Mouse (Mus musculus): Measurements from ENCODE around the gene Atp5j2. TPM values are rescaled to one million over a fixed set of nuclear protein-coding genes. Genes with fewer than 3 reads are reported as not detected.
"Not testable (repeated sequence)": the region's sequence is repeated elsewhere in the genome, so short reads cannot be mapped to it uniquely, and the experiment has no call there.

Atp5j2 gene
- polyA plus RNA-seq, 2 experiments: 284 to 568 TPM

GRCm38 (mm10) chr5:145217746-145218145, 25.9 kb upstream of the Atp5j2 start:
- 89% methylated on average over 6 of the region's 6 CpGs for WGBS
- Histone ChIP-seq H3K9me3 (ENCODE audit: control insufficient read depth, low read length) (no peaks in the 10 kb centered on the region), H3K36me3 (ENCODE audit: control insufficient read depth, insufficient read depth, low read length) (peaks cover 58% of the 10 kb centered on the region), H3K9ac (ENCODE audit: low read depth, low read length, severe bottlenecking) (no peak overlapping the region), H3K4me3 (replicated peaks; ENCODE audit: low read length) (no peak overlapping the region), H3K27ac (replicated peaks; ENCODE audit: low read depth, low read length) (no peak overlapping the region), H3K4me1 (ENCODE audit: control insufficient read depth, insufficient read depth, low read length) (no peaks in the 10 kb centered on the region), H3K4me2 (replicated peaks; ENCODE audit: low read depth, low read length, severe bottlenecking) (no peak overlapping the region), H3K27me3 (ENCODE audit: control insufficient read depth, insufficient read depth, low read length) (no peaks in the 10 kb centered on the region)
- ATAC-seq (ENCODE audit: low FRiP score, low read depth): no peak
- no peak for DNase-seq (ENCODE audit: low spot score)
- no peak for TF ChIP-seq POLR2A (IDR thresholded peaks at IDR 0.05; ENCODE audit: borderline replicate concordance, extremely low read depth, insufficient read depth, insufficient read length)

- no peak for DNase-seq (ENCODE audit: low spot score)
- no peak overlapping the region for H3K27ac ChIP-seq (replicated peaks; ENCODE audit: low read depth, low read length)
- peaks cover 66% of the 10 kb centered on the region for H3K36me3 ChIP-seq (ENCODE audit: control insufficient read depth, insufficient read depth, low read length)
- no peak overlapping the region for H3K9ac ChIP-seq (ENCODE audit: low read depth, low read length, severe bottlenecking)
- H3K4me2 ChIP-seq (replicated peaks; ENCODE audit: low read depth, low read length, severe bottlenecking): no peak overlapping the region
- H3K4me3 ChIP-seq (replicated peaks; ENCODE audit: low read length): no peak overlapping the region
- no peak for ATAC-seq (ENCODE audit: low FRiP score, low read depth)
- no peaks in the 10 kb centered on the region for H3K27me3 ChIP-seq (ENCODE audit: control insufficient read depth, insufficient read depth, low read length)
- no peak for TF ChIP-seq POLR2A (IDR thresholded peaks at IDR 0.05; ENCODE audit: borderline replicate concordance, extremely low read depth, insufficient read depth, insufficient read length)
- WGBS: 69% methylated on average over 4 of the region's 4 CpGs
- H3K4me1 ChIP-seq (ENCODE audit: control insufficient read depth, insufficient read depth, low read length): no peaks in the 10 kb centered on the region
- H3K9me3 ChIP-seq (ENCODE audit: control insufficient read depth, low read length): no peaks in the 10 kb centered on the region
Measured at GRCm38 (mm10) chr5:145214679-145215078, 22.8 kb upstream of the Atp5j2 start.

- ATAC-seq (ENCODE audit: low FRiP score, low read depth): no peak
- no peak overlapping the region for H3K27ac ChIP-seq (replicated peaks; ENCODE audit: low read depth, low read length)
- no peak overlapping the region for H3K4me3 ChIP-seq (replicated peaks; ENCODE audit: low read length)
- H3K27me3 ChIP-seq (ENCODE audit: control insufficient read depth, insufficient read depth, low read length): no peaks in the 10 kb centered on the region
- H3K9ac ChIP-seq (ENCODE audit: low read depth, low read length, severe bottlenecking): no peak overlapping the region
- WGBS: 90% methylated on average over 3 of the region's 3 CpGs
- DNase-seq (ENCODE audit: low spot score): no peak
- H3K4me2 ChIP-seq (replicated peaks; ENCODE audit: low read depth, low read length, severe bottlenecking): no peak overlapping the region
- no peaks in the 10 kb centered on the region for H3K9me3 ChIP-seq (ENCODE audit: control insufficient read depth, low read length)
- H3K4me1 ChIP-seq (ENCODE audit: control insufficient read depth, insufficient read depth, low read length): no peaks in the 10 kb centered on the region
- no peak for TF ChIP-seq POLR2A (IDR thresholded peaks at IDR 0.05; ENCODE audit: borderline replicate concordance, extremely low read depth, insufficient read depth, insufficient read length)
- peaks cover 63% of the 10 kb centered on the region for H3K36me3 ChIP-seq (ENCODE audit: control insufficient read depth, insufficient read depth, low read length)
Measured at GRCm38 (mm10) chr5:145213505-145213904, 21.6 kb upstream of the Atp5j2 start.

GRCm38 (mm10) chr5:145212216-145212615, 20.4 kb upstream of the Atp5j2 start:
- no peak for ATAC-seq (ENCODE audit: low FRiP score, low read depth)
- no peak for DNase-seq (ENCODE audit: low spot score)
- no peak overlapping the region for H3K4me3 ChIP-seq (replicated peaks; ENCODE audit: low read length)
- H3K27me3 ChIP-seq (ENCODE audit: control insufficient read depth, insufficient read depth, low read length): no peaks in the 10 kb centered on the region
- 94% methylated on average over 4 of the region's 4 CpGs for WGBS
- no peaks in the 10 kb centered on the region for H3K4me1 ChIP-seq (ENCODE audit: control insufficient read depth, insufficient read depth, low read length)
- H3K9ac ChIP-seq (ENCODE audit: low read depth, low read length, severe bottlenecking): no peak overlapping the region
- H3K9me3 ChIP-seq (ENCODE audit: control insufficient read depth, low read length): no peaks in the 10 kb centered on the region
- H3K27ac ChIP-seq (replicated peaks; ENCODE audit: low read depth, low read length): no peak overlapping the region
- peaks cover 64% of the 10 kb centered on the region for H3K36me3 ChIP-seq (ENCODE audit: control insufficient read depth, insufficient read depth, low read length)
- no peak overlapping the region for H3K4me2 ChIP-seq (replicated peaks; ENCODE audit: low read depth, low read length, severe bottlenecking)
- no peak for TF ChIP-seq POLR2A (IDR thresholded peaks at IDR 0.05; ENCODE audit: borderline replicate concordance, extremely low read depth, insufficient read depth, insufficient read length)

- ATAC-seq (ENCODE audit: low FRiP score, low read depth) (no peak), DNase-seq (ENCODE audit: low spot score) (no peak)
- Histone ChIP-seq H3K4me3 (replicated peaks; ENCODE audit: low read length) (no peak overlapping the region), H3K9ac (ENCODE audit: low read depth, low read length, severe bottlenecking) (no peak overlapping the region), H3K27me3 (ENCODE audit: control insufficient read depth, insufficient read depth, low read length) (no peaks in the 10 kb centered on the region), H3K27ac (replicated peaks; ENCODE audit: low read depth, low read length) (no peak overlapping the region), H3K9me3 (ENCODE audit: control insufficient read depth, low read length) (no peaks in the 10 kb centered on the region), H3K36me3 (ENCODE audit: control insufficient read depth, insufficient read depth, low read length) (peaks cover 69% of the 10 kb centered on the region), H3K4me1 (ENCODE audit: control insufficient read depth, insufficient read depth, low read length) (no peaks in the 10 kb centered on the region), H3K4me2 (replicated peaks; ENCODE audit: low read depth, low read length, severe bottlenecking) (no peak overlapping the region)
- WGBS: 92% methylated on average over 4 of the region's 4 CpGs
- no peak for TF ChIP-seq POLR2A (IDR thresholded peaks at IDR 0.05; ENCODE audit: borderline replicate concordance, extremely low read depth, insufficient read depth, insufficient read length)
Measured at GRCm38 (mm10) chr5:145211340-145211739, 19.5 kb upstream of the Atp5j2 start.

GRCm38 (mm10) chr5:145208391-145208790, 16.5 kb upstream of the Atp5j2 start:
- not testable (repeated sequence) for ATAC-seq (ENCODE audit: low FRiP score, low read depth); H3K9me3 ChIP-seq (ENCODE audit: control insufficient read depth, low read length); H3K4me1 ChIP-seq (ENCODE audit: control insufficient read depth, insufficient read depth, low read length); H3K27ac ChIP-seq (replicated peaks; ENCODE audit: low read depth, low read length); H3K4me3 ChIP-seq (replicated peaks; ENCODE audit: low read length); H3K9ac ChIP-seq (ENCODE audit: low read depth, low read length, severe bottlenecking); H3K4me2 ChIP-seq (replicated peaks; ENCODE audit: low read depth, low read length, severe bottlenecking); DNase-seq (ENCODE audit: low spot score); H3K27me3 ChIP-seq (ENCODE audit: control insufficient read depth, insufficient read depth, low read length)
- 47% methylated on average over 11 of the region's 11 CpGs for WGBS
- peaks cover 54% of the 10 kb centered on the region for H3K36me3 ChIP-seq (ENCODE audit: control insufficient read depth, insufficient read depth, low read length)

All from limb, embryonic 14.5 days (tissue).